Mouse (Mus musculus) liver, embryonic 11.5 days (tissue): ENCODE results near the gene Plekhg2. TPM values are rescaled to one million over a fixed set of nuclear protein-coding genes. Genes with fewer than 3 reads are reported as not detected.

Experiments used
- polyA plus RNA-seq: library from polyadenylated mRNA; unstranded; fragments of >200 nt; fragmentation: Nextera tagmentation; extraction: Ambion mirVana; gene quantifications from 2 replicates; pipeline ENCODE4 v1.2.1, GENCODE M21; 2014

Gene Plekhg2
- polyA plus RNA-seq, 1 experiment from 2014 or later: 34.4 TPM

Other genes starting within 250 kb of the Plekhg2 start
- gene 9530053A07Rik, start 243.1 kb downstream of the Plekhg2 start, polyA plus RNA-seq: not detected in 2 replicates
- 39.9 and 51.2 TPM in 2 replicates for gene Fbl, start 202.9 kb downstream of the Plekhg2 start, polyA plus RNA-seq
- gene Dyrk1b, start 193.1 kb downstream of the Plekhg2 start, polyA plus RNA-seq: 5.2 and 6.0 TPM in 2 replicates
- gene Eid2, start 104.7 kb downstream of the Plekhg2 start, polyA plus RNA-seq: 3.8 and 4.6 TPM in 2 replicates
- 5.9 and 6.5 TPM in 2 replicates for gene Eid2b, start 94.9 kb downstream of the Plekhg2 start, polyA plus RNA-seq
- gene Selenov, start 81.4 kb downstream of the Plekhg2 start, polyA plus RNA-seq: not detected in 2 replicates
- gene Dll3, start 70.4 kb downstream of the Plekhg2 start, polyA plus RNA-seq: 0.31 and 0.62 TPM in 2 replicates
- 217 and 224 TPM in 2 replicates for gene Timm50, start 60.5 kb downstream of the Plekhg2 start, polyA plus RNA-seq
- 77.9 and 78.9 TPM in 2 replicates for gene Supt5, start 33.9 kb downstream of the Plekhg2 start, polyA plus RNA-seq
- gene Rps16, start 21.9 kb downstream of the Plekhg2 start, polyA plus RNA-seq: 1,377 and 1,547 TPM in 2 replicates
- 9.9 and 10.2 TPM in 2 replicates for gene Zfp36, start 7.7 kb upstream of the Plekhg2 start, polyA plus RNA-seq
- 44.7 and 45.7 TPM in 2 replicates for gene Med29, start 20.1 kb upstream of the Plekhg2 start, polyA plus RNA-seq
- gene Paf1, start 20.4 kb upstream of the Plekhg2 start, polyA plus RNA-seq: 56.1 and 58.6 TPM in 2 replicates
- gene Gmfg, start 64.8 kb upstream of the Plekhg2 start, polyA plus RNA-seq: 49.4 and 49.7 TPM in 2 replicates
- 1.7 TPM in 2 replicates for gene Lrfn1, start 79.4 kb upstream of the Plekhg2 start, polyA plus RNA-seq
- gene Ifnl2, start 137.9 kb upstream of the Plekhg2 start, polyA plus RNA-seq: not detected in 2 replicates
- gene Ifnl3, start 150.2 kb upstream of the Plekhg2 start, polyA plus RNA-seq: not detected in 2 replicates
- gene Sycn, start 168.3 kb upstream of the Plekhg2 start, polyA plus RNA-seq: not detected in 2 replicates
- gene Nccrp1, start 174.7 kb upstream of the Plekhg2 start, polyA plus RNA-seq: not detected in 2 replicates
- gene Samd4b, start 225.5 kb upstream of the Plekhg2 start, polyA plus RNA-seq: 17.4 and 18.6 TPM in 2 replicates
- 34.0 and 35.3 TPM in 2 replicates for gene Pak4, start 225.6 kb upstream of the Plekhg2 start, polyA plus RNA-seq